8 mouse cellular contexts compared by ENCODE assay signal in the genomic region with DNA sequence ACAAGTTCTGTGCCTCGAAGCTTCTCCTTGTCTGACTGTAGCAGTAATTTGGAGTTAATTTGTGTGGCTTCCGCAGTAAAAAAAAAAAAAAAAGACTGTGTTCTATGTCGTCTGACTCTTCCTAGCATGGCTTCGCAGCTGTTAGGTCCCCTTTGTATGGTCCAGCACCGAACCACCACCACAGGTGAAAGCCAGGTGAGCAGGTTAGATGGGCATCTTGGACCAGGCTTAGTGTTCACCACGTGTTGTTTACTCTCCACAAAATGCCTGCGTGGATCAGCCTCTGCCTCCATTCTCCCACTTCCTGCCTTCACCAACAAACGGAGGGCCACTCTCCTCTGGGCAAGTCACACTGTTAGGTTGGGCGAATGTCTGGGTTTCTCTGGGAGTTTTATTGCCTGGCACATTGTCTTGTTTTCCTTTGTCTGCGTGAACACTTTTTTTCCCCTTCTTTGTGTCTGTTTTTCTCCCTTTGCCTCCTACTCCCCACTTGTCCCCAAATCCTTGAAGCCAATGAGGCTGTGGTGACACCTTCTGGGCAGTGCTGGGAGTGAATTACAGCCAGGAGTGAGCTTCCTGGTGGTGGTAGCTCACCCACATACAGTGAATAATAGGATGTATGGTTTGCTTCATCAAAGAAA.
A peak's percentile ranks its signal among the peaks of the same experiment; 100 is the strongest.
DNase-seq lines count a peak whose midpoint lies in the region; ATAC-seq and TF ChIP-seq lines count a peak whose summit lies in the region.

No protein-coding gene starts in this region.

- no peak overlapping the region for H3K27ac ChIP-seq in cerebellum, adult 2 months (ENCODE audit: insufficient read depth, low read length)
- H3K27ac ChIP-seq in heart, embryonic 15.5 days, result peak overlapping the region; percentile 12; the same call in 1 of the 2 replicates
- no peak overlapping the region for H3K27ac ChIP-seq in liver, adult 2 months (replicated peaks; ENCODE audit: insufficient read depth, low read depth, low read length)
- peak overlapping the region; percentile 63 for H3K27ac ChIP-seq in neural tube, embryonic 13.5 days (replicated peaks)

- 38% methylated on average over 10 of the region's 10 CpGs for WGBS in cerebellum, adult 2 months
- 32% methylated on average over 10 of the region's 10 CpGs for WGBS in heart, embryonic 15.5 days
- 35% methylated on average over 10 of the region's 10 CpGs for WGBS in liver, adult 2 months
- 18% methylated on average over 10 of the region's 10 CpGs for WGBS in neural tube, embryonic 13.5 days

- peak overlapping the region; percentile 70 for H3K4me2 ChIP-seq in heart, embryonic 15.5 days
- H3K4me2 ChIP-seq in neural tube, embryonic 13.5 days, result peak overlapping the region; percentile 47

- no peak overlapping the region for H3K4me3 ChIP-seq in cerebellum, adult 2 months (replicated peaks; ENCODE audit: insufficient read depth, low read depth, low read length)
- H3K4me3 ChIP-seq in heart, embryonic 15.5 days, result peak overlapping the region; percentile 41
- no peak overlapping the region for H3K4me3 ChIP-seq in liver, adult 2 months (ENCODE audit: insufficient read depth, low read depth, low read length)
- peak overlapping the region; percentile 7 for H3K4me3 ChIP-seq in neural tube, embryonic 13.5 days

- ATAC-seq in heart, embryonic 15.5 days (replicated peaks; ENCODE audit: insufficient number of reproducible peaks, insufficient read depth, low FRiP score, low read depth), result peak; percentile 72; the same call in 1 of the 2 replicates
- ATAC-seq in neural tube, embryonic 13.5 days (ENCODE audit: low read depth), result peak; percentile 83

- no peaks in the 10 kb centered on the region; the same call in 1 of the 2 replicates for H3K27me3 ChIP-seq in cerebellum, adult 2 months (ENCODE audit: control insufficient read depth, insufficient read depth, low read length)
- no peaks in the 10 kb centered on the region for H3K27me3 ChIP-seq in heart, embryonic 15.5 days
- H3K27me3 ChIP-seq in liver, adult 2 months (ENCODE audit: control insufficient read depth, insufficient read depth, low read length), result no peaks in the 10 kb centered on the region
- H3K27me3 ChIP-seq in neural tube, embryonic 13.5 days, result no peaks in the 10 kb centered on the region

- no peak for TF ChIP-seq POLR2A in cerebellum, adult 2 months (IDR thresholded peaks at IDR 0.05; ENCODE audit: borderline replicate concordance, insufficient read depth, low read length)
- no peak for TF ChIP-seq POLR2A in liver, adult 2 months (IDR thresholded peaks at IDR 0.05; ENCODE audit: extremely low read depth, insufficient read depth, low read length)

- H3K79me2 ChIP-seq in liver, adult 2 months (ENCODE audit: control insufficient read depth, insufficient read depth, low read length), result no peaks in the 10 kb centered on the region

- peak; percentile 5 to 17 for DNase-seq in cerebellum, adult 2 months
- no peak for DNase-seq in cerebellum, adult 8-10 months
- peak; percentile 68 for DNase-seq in fibroblast of lung, adult 2 months (ENCODE audit: low read depth)
- DNase-seq in kidney, postnatal 14 days, result peak; percentile 71
- DNase-seq in liver, adult 2 months (ENCODE audit: extremely low read depth, low read depth, low spot score), result peak; percentile 6
- peak; percentile 31 for DNase-seq in urinary bladder, adult 2 months (ENCODE audit: low spot score)

- TF ChIP-seq CTCF in cerebellum, adult 2 months (IDR thresholded peaks at IDR 0.05; ENCODE audit: borderline replicate concordance, insufficient read depth, low read depth, low read length), result peak; percentile 37; the same call in 1 of the 2 replicates
- peak; percentile 71 for TF ChIP-seq CTCF in liver, adult 2 months (IDR thresholded peaks at IDR 0.05; ENCODE audit: low read depth, low read length)

- H3K9me3 ChIP-seq in heart, embryonic 15.5 days (replicated peaks), result no peaks in the 10 kb centered on the region
- no peaks in the 10 kb centered on the region for H3K9me3 ChIP-seq in neural tube, embryonic 13.5 days

- peak overlapping the region; percentile 53 for H3K9ac ChIP-seq in heart, embryonic 15.5 days
- no peak overlapping the region for H3K9ac ChIP-seq in liver, adult 2 months (ENCODE audit: low read depth, low read length)
- H3K9ac ChIP-seq in neural tube, embryonic 13.5 days, result peak overlapping the region; percentile 52

- H3K36me3 ChIP-seq in heart, embryonic 15.5 days, result no peaks in the 10 kb centered on the region
- no peaks in the 10 kb centered on the region for H3K36me3 ChIP-seq in liver, adult 2 months (ENCODE audit: control insufficient read depth, insufficient read depth, low read length)
- no peaks in the 10 kb centered on the region for H3K36me3 ChIP-seq in neural tube, embryonic 13.5 days

- H3K4me1 ChIP-seq in cerebellum, adult 2 months (ENCODE audit: control insufficient read depth, insufficient read depth, low read length), result no peaks in the 10 kb centered on the region
- H3K4me1 ChIP-seq in heart, embryonic 15.5 days (replicated peaks), result peaks cover 5% of the 10 kb centered on the region
- H3K4me1 ChIP-seq in liver, adult 2 months (ENCODE audit: control insufficient read depth, insufficient read depth, low read length), result no peaks in the 10 kb centered on the region
- peaks cover 41% of the 10 kb centered on the region for H3K4me1 ChIP-seq in neural tube, embryonic 13.5 days (replicated peaks)

Comparison
In these comparisons a context has a peak if more than half of its experiments do, and no peak if none do; other contexts are left out.
1. H3K27ac ChIP-seq: peak in heart, embryonic 15.5 days (single experiment) and neural tube, embryonic 13.5 days (single experiment); none in cerebellum, adult 2 months (single experiment) and liver, adult 2 months (single experiment).
2. H3K4me3 ChIP-seq: peak in heart, embryonic 15.5 days (single experiment) and neural tube, embryonic 13.5 days (single experiment); none in cerebellum, adult 2 months (single experiment) and liver, adult 2 months (single experiment).